Mouse (Mus musculus) hindbrain, embryonic 13.5 days (tissue): Measurements from ENCODE around the gene Rap1a. TPM values are rescaled to one million over a fixed set of nuclear protein-coding genes. Genes with fewer than 3 reads are reported as not detected.

Experiments used
- ATAC-seq: fragments of 200-750 bp; cut with Nextera tagmentation; 2 replicates; pipeline ENCODE4 v1.8.0; 2017; ENCODE audit warnings: moderate TSS enrichment; ENCODE audit not compliant: low FRiP score
- H3K27ac ChIP-seq: fragments of 300-500 bp; sonication (generic); 2 replicates; pipeline ENCODE4 v1.5.1; 2015; ENCODE audit warnings: inconsistent platforms, mild to moderate bottlenecking, moderate library complexity
- H3K27me3 ChIP-seq: fragments of 300-500 bp; sonication (generic); 2 replicates; pipeline ENCODE4 v1.6.1; 2015; ENCODE audit warnings: mild to moderate bottlenecking, inconsistent platforms
- H3K36me3 ChIP-seq: fragments of 300-500 bp; sonication (generic); 2 replicates; pipeline ENCODE4 v1.6.1; 2015; ENCODE audit warnings: mild to moderate bottlenecking, inconsistent platforms
- H3K4me1 ChIP-seq: fragments of 300-500 bp; sonication (generic); replicated peaks from 2 replicates; pipeline ENCODE4 v1.6.1; 2015; ENCODE audit warnings: inconsistent platforms
- H3K4me2 ChIP-seq: fragments of 300-500 bp; sonication (generic); 2 replicates; pipeline ENCODE4 v1.6.1; 2015; ENCODE audit warnings: inconsistent platforms, mild to moderate bottlenecking, moderate library complexity
- H3K4me3 ChIP-seq: fragments of 300-500 bp; sonication (generic); 2 replicates; pipeline ENCODE4 v1.5.1; 2015; ENCODE audit warnings: mild to moderate bottlenecking, inconsistent platforms
- H3K9ac ChIP-seq: fragments of 300-500 bp; sonication (generic); 2 replicates; pipeline ENCODE4 v1.6.1; 2015; ENCODE audit warnings: mild to moderate bottlenecking, inconsistent platforms
- H3K9me3 ChIP-seq: fragments of 300-500 bp; sonication (generic); 2 replicates; pipeline ENCODE4 v1.6.1; 2016; ENCODE audit warnings: inconsistent platforms
- WGBS: fragments of 180-500 bp; shearing (Covaris S2); methylation state at CpG from one replicate; pipeline ENCODE4 v1.1.7; 2015; 5-methylcytosine and 5-hydroxymethylcytosine counted together
- polyA plus RNA-seq: library from polyadenylated mRNA; unstranded; fragments of >200 nt; fragmentation: Nextera tagmentation; extraction: Ambion mirVana; gene quantifications from 2 replicates; pipeline ENCODE4 v1.2.1, GENCODE M21; 2015

The Rap1a gene
- polyA plus RNA-seq, 1 experiment from 2014 or later: 88.1 TPM

- H3K4me2 ChIP-seq: peak overlapping the region; percentile 89
- peak overlapping the region; percentile 85 for H3K4me3 ChIP-seq
These were observed 1.8 kb downstream of the Rap1a start for GRCm38 (mm10) chr3:105799375-105799774.

DNA sequence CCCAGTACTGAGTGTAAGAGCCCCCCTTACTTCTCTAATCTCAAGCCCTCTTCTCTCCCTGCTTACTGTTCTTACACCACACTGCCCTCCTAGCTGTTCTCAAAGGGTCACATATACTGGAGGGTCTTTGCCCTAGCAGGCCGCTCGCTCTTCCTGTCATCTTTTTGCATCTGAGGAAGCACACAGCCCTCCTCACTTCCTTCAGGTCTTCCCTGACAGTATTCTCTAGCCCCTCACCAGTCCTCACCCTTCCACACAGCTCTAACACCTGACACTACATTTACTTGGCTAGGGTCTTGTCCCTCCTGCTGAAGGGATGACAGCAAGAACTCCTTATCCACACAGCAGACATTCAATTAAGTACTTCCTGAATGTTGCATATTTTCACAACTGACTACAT lies 2.4 kb downstream of the Rap1a start:
- 85% methylated on average over 2 of the region's 2 CpGs for WGBS
- H3K9ac ChIP-seq: no peak overlapping the region
- no peak overlapping the region for H3K4me3 ChIP-seq
- no peak for ATAC-seq
- H3K4me2 ChIP-seq: no peak overlapping the region; the same call in 1 of the 2 replicates
- H3K27me3 ChIP-seq: no peaks in the 10 kb centered on the region
- H3K27ac ChIP-seq: no peak overlapping the region
- H3K9me3 ChIP-seq: no peaks in the 10 kb centered on the region
- peaks cover 32% of the 10 kb centered on the region for H3K4me1 ChIP-seq
- H3K36me3 ChIP-seq: no peaks in the 10 kb centered on the region

More at GRCm38 (mm10) chr3:105799375-105799774, 1.8 kb downstream of the Rap1a start:
- 76% methylated on average over 4 of the region's 4 CpGs for WGBS
- H3K9me3 ChIP-seq: no peaks in the 10 kb centered on the region
- H3K27me3 ChIP-seq: no peaks in the 10 kb centered on the region
- no peaks in the 10 kb centered on the region for H3K36me3 ChIP-seq
- peaks cover 32% of the 10 kb centered on the region for H3K4me1 ChIP-seq
- ATAC-seq: no peak
- no peak overlapping the region for H3K27ac ChIP-seq
- H3K9ac ChIP-seq: no peak overlapping the region

- no peaks in the 10 kb centered on the region for H3K27me3 ChIP-seq
- H3K4me3 ChIP-seq: no peak overlapping the region
- no peaks in the 10 kb centered on the region for H3K36me3 ChIP-seq
- ATAC-seq: no peak
- WGBS: 87% methylated on average over 2 of the region's 2 CpGs
- H3K27ac ChIP-seq: no peak overlapping the region
- no peak overlapping the region for H3K4me2 ChIP-seq
- H3K9me3 ChIP-seq: no peaks in the 10 kb centered on the region
- H3K9ac ChIP-seq: no peak overlapping the region
- peaks cover 32% of the 10 kb centered on the region for H3K4me1 ChIP-seq
These were observed 3.7 kb downstream of the Rap1a start for GRCm38 (mm10) chr3:105797427-105797826.

DNA sequence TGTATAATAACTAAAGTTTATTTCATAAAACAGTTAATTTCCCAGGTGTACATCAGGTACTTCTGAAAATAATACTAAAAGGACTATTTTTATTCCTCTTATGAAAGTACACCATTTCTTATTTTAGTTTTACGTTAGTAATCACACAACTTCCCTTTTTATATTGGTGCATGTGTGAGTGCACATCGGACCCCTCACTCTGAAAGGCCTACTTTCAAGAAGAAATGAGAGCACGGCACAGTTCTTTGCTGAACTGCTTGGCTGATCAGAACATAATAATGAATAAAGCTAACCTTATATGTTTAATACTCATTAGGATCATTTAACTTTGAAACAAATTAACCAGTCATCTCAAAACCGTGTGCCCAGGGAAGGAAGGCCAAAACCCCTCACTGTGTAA lies 4.4 kb downstream of the Rap1a start:
- Histone ChIP-seq H3K4me2 (no peak overlapping the region), H3K4me3 (no peak overlapping the region), H3K4me1 (peaks cover 32% of the 10 kb centered on the region), H3K9me3 (no peaks in the 10 kb centered on the region), H3K9ac (no peak overlapping the region), H3K27me3 (no peaks in the 10 kb centered on the region), H3K27ac (no peak overlapping the region), H3K36me3 (no peaks in the 10 kb centered on the region)
- no peak for ATAC-seq
- 87% methylated on average over 4 of the region's 4 CpGs for WGBS

GRCm38 (mm10) chr3:105794309-105794708 lies 6.8 kb downstream of the Rap1a start:
- no peak for ATAC-seq
- Histone ChIP-seq H3K4me3 (no peak overlapping the region), H3K4me1 (peaks cover 16% of the 10 kb centered on the region), H3K27me3 (no peaks in the 10 kb centered on the region), H3K4me2 (no peak overlapping the region), H3K36me3 (peaks cover 7% of the 10 kb centered on the region), H3K9ac (no peak overlapping the region), H3K27ac (no peak overlapping the region), H3K9me3 (no peaks in the 10 kb centered on the region)
- 87% methylated on average over 1 of the region's 1 CpGs for WGBS

- 0 out of 2 replicates have a peak, but pooled peaks cover 5% of the 10 kb centered on the region for H3K4me1 ChIP-seq
- H3K9ac ChIP-seq: no peak overlapping the region
- WGBS: 96% methylated on average over 7 of the region's 7 CpGs
These were observed 8.8 kb downstream of the Rap1a start for GRCm38 (mm10) chr3:105792309-105792708.

GRCm38 (mm10) chr3:105791129-105791528 lies 10.0 kb downstream of the Rap1a start:
- H3K9me3 ChIP-seq: no peaks in the 10 kb centered on the region
- H3K4me2 ChIP-seq: no peak overlapping the region
- WGBS: 97% methylated on average over 2 of the region's 2 CpGs
- H3K9ac ChIP-seq: no peak overlapping the region
- ATAC-seq: no peak
- H3K27ac ChIP-seq: no peak overlapping the region
- peaks cover 16% of the 10 kb centered on the region for H3K36me3 ChIP-seq
- 0 out of 2 replicates have a peak, but pooled peaks cover 3% of the 10 kb centered on the region for H3K4me1 ChIP-seq
- H3K27me3 ChIP-seq: no peaks in the 10 kb centered on the region
- H3K4me3 ChIP-seq: no peak overlapping the region

More at GRCm38 (mm10) chr3:105792309-105792708, 8.8 kb downstream of the Rap1a start:
- H3K36me3 ChIP-seq: peaks cover 16% of the 10 kb centered on the region
- no peak overlapping the region for H3K4me2 ChIP-seq
- no peaks in the 10 kb centered on the region for H3K9me3 ChIP-seq
- no peak overlapping the region for H3K27ac ChIP-seq
- H3K27me3 ChIP-seq: no peaks in the 10 kb centered on the region
- ATAC-seq: no peak
- H3K4me3 ChIP-seq: no peak overlapping the region

DNA sequence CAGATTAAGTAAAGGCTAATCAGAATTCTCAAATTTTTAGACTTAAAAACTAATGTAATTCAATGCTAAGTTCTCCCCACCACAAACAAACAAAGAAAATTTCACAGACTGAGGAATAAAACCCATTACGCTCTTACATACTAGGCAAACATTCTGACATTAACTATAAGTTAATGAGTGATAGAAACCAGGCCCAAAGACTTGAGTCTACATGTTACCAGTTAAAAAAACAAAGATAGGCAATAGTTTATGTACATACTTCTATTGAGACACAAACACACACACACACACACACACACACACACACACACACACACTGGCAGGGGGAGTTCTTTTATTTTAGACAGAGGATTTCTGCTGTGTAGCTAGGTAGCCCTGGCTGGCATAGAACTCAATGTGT lies 10.8 kb downstream of the Rap1a start:
- H3K4me3 ChIP-seq: no peak overlapping the region
- ATAC-seq: no peak
- H3K4me1 ChIP-seq: no peaks in the 10 kb centered on the region
- no peaks in the 10 kb centered on the region for H3K27me3 ChIP-seq
- H3K9ac ChIP-seq: no peak overlapping the region
- H3K36me3 ChIP-seq: peaks cover 16% of the 10 kb centered on the region
- no peak overlapping the region for H3K27ac ChIP-seq
- H3K9me3 ChIP-seq: no peaks in the 10 kb centered on the region
- H3K4me2 ChIP-seq: no peak overlapping the region
- 92% methylated on average over 1 of the region's 1 CpGs for WGBS

DNA sequence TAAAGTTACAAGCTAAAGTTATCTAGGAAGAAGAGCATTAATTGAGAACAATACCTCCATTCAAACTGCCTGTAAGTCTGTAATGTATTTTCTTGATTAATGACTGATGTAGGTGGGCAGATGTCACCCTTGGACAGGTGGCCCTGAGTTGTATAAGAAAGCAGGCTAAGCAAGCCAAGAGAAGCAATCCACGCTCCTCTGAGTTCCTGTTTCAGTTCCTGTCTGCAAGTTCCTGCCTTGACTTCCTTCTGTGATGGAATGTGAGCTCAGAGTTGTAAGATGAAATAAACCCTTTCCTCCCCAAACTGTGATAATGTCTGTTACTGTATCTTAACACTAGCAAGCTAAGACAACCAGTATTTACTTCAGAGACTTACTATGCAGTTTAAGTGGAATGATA lies 11.4 kb downstream of the Rap1a start:
- Histone ChIP-seq H3K4me2 (no peak overlapping the region), H3K36me3 (peaks cover 16% of the 10 kb centered on the region), H3K9me3 (no peaks in the 10 kb centered on the region), H3K27ac (no peak overlapping the region), H3K4me3 (no peak overlapping the region), H3K27me3 (no peaks in the 10 kb centered on the region), H3K9ac (no peak overlapping the region), H3K4me1 (no peaks in the 10 kb centered on the region)
- no peak for ATAC-seq
- 96% methylated on average over 1 of the region's 1 CpGs for WGBS

DNA sequence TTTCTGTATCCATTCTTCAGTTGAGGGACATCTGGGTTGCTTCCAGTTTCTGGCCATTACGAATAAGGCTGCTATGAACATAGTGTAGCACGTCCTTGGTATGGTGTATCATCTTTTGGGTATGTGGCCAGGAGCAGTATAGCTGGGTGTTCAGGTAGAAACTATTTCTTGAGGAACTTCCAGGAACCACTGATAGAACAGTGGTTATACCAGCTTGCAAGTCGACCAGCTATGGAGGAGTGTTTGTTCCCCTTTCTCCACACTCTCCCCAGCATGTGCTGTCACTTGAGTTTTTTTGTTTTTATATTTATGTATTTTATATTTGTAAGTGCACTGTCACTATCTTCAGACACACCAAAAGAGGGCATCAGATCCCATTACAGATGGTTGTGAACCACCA lies 13.8 kb downstream of the Rap1a start:
- ATAC-seq: no peak
- no peak overlapping the region for H3K9ac ChIP-seq
- H3K27me3 ChIP-seq: no peaks in the 10 kb centered on the region
- no peak overlapping the region for H3K27ac ChIP-seq
- WGBS: 93% methylated on average over 3 of the region's 3 CpGs
- no peak overlapping the region for H3K4me3 ChIP-seq
- no peak overlapping the region for H3K4me2 ChIP-seq
- H3K36me3 ChIP-seq: peaks cover 16% of the 10 kb centered on the region
- H3K9me3 ChIP-seq: no peaks in the 10 kb centered on the region
- H3K4me1 ChIP-seq: peaks cover 3% of the 10 kb centered on the region; the same call in 1 of the 2 replicates

GRCm38 (mm10) chr3:105785865-105786264 lies 15.3 kb downstream of the Rap1a start:
- ATAC-seq: no peak
- Histone ChIP-seq H3K9ac (no peak overlapping the region), H3K27ac (no peak overlapping the region), H3K9me3 (no peaks in the 10 kb centered on the region), H3K4me1 (peaks cover 4% of the 10 kb centered on the region; the same call in 1 of the 2 replicates), H3K27me3 (no peaks in the 10 kb centered on the region), H3K36me3 (peaks cover 12% of the 10 kb centered on the region), H3K4me2 (no peak overlapping the region), H3K4me3 (no peak overlapping the region)

GRCm38 (mm10) chr3:105783809-105784208 lies 17.3 kb downstream of the Rap1a start:
- Histone ChIP-seq H3K4me3 (no peak overlapping the region), H3K4me1 (peaks cover 4% of the 10 kb centered on the region; the same call in 1 of the 2 replicates), H3K36me3 (peaks cover 9% of the 10 kb centered on the region; the same call in 1 of the 2 replicates), H3K4me2 (no peak overlapping the region), H3K27ac (no peak overlapping the region), H3K9me3 (no peaks in the 10 kb centered on the region), H3K27me3 (no peaks in the 10 kb centered on the region), H3K9ac (no peak overlapping the region)
- no peak for ATAC-seq
- WGBS: 11% methylated on average over 1 of the region's 1 CpGs

DNA sequence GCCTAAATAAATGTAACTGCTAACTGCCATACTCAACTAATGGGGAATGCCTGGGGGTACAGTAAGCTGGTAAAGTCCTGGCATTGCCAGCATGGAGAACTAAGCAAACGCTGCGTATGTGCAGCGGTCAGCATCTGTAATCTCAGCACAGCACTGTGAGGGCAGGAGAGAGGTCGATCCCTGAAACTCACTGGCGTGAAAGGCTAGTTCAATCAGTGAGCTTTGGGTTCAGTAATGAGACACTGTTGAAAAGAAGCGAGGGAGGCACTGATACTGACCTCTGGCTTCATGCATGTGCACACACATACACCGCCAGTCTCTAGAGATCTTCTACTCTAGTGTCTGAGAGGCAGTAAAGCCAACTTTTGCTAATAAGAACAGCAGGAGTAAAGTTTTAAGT lies 18.7 kb downstream of the Rap1a start:
- no peak for ATAC-seq
- H3K27me3 ChIP-seq: no peaks in the 10 kb centered on the region

More for the DNA sequence above, 18.7 kb downstream of the Rap1a start:
- Histone ChIP-seq H3K36me3 (no peaks in the 10 kb centered on the region), H3K4me3 (no peak overlapping the region), H3K27ac (no peak overlapping the region), H3K9me3 (no peaks in the 10 kb centered on the region), H3K4me1 (peaks cover 4% of the 10 kb centered on the region; the same call in 1 of the 2 replicates), H3K4me2 (no peak overlapping the region), H3K9ac (no peak overlapping the region)
- WGBS: 57% methylated on average over 7 of the region's 7 CpGs
